Mouse (Mus musculus) liver, postnatal 0 days (tissue): ENCODE data around the gene Ankmy1.

Experiments used
- CTCF ChIP-seq: sonication (generic); IDR thresholded peaks from 2 replicates; pipeline ENCODE4 v1.5.1; 2016; ENCODE audit warnings: antibody characterized with exemption, low read depth
- EP300 ChIP-seq: IDR thresholded peaks from 2 replicates; pipeline ENCODE4 v1.6.1; 2016; ENCODE audit warnings: antibody characterized with exemption, low read depth, mild to moderate bottlenecking

GRCm38 (mm10) chr1:92895089-92895488 lies 7.6 kb downstream of the Ankmy1 start:
- TF ChIP-seq CTCF = peak; percentile 92
- TF ChIP-seq EP300 = no peak
